Mouse (Mus musculus): ENCODE data around the gene Gpr39. TPM values are rescaled to one million over a fixed set of nuclear protein-coding genes. Genes with fewer than 3 reads are reported as not detected.
A peak's percentile ranks its signal among the peaks of the same experiment; 100 is the strongest.

The Gpr39 gene
- total and polyA plus RNA-seq, 2 experiments from 2014 or later: 0.21 to 0.24 TPM

GRCm38 (mm10) chr1:125823611-125824010 is 146.8 kb downstream of the Gpr39 start:
- Histone ChIP-seq H3K9ac (replicated peaks; ENCODE audit: low read length) (no peak overlapping the region), H3K9me3 (ENCODE audit: low read length) (no peaks in the 10 kb centered on the region), H3K4me1 (ENCODE audit: insufficient read depth, low read length) (no peaks in the 10 kb centered on the region), H3K4me3 (ENCODE audit: low read length) (no peak overlapping the region), H3K27ac (no peak overlapping the region), H3K27me3 (ENCODE audit: insufficient read depth, low read length) (no peaks in the 10 kb centered on the region), H3K36me3 (ENCODE audit: insufficient read depth, low read length) (no peaks in the 10 kb centered on the region), H3K4me2 (ENCODE audit: low read depth, low read length) (no peak overlapping the region)
- no peak for TF ChIP-seq CTCF (IDR thresholded peaks at IDR 0.05; ENCODE audit: low read depth)
- ATAC-seq (no peak), DNase-seq (ENCODE audit: low spot score) (no peak)
- WGBS: 73% methylated on average over 4 of the region's 4 CpGs

GRCm38 (mm10) chr1:125837507-125837906 is 160.7 kb downstream of the Gpr39 start:
- 44% methylated on average over 1 of the region's 1 CpGs for WGBS
- Histone ChIP-seq H3K36me3 (ENCODE audit: insufficient read depth, low read length) (no peaks in the 10 kb centered on the region), H3K4me3 (ENCODE audit: low read length) (no peak overlapping the region), H3K9me3 (ENCODE audit: low read length) (no peaks in the 10 kb centered on the region), H3K4me1 (ENCODE audit: insufficient read depth, low read length) (0 out of 2 replicates have a peak, but pooled peaks cover 3% of the 10 kb centered on the region), H3K27me3 (ENCODE audit: insufficient read depth, low read length) (no peaks in the 10 kb centered on the region), H3K4me2 (ENCODE audit: low read depth, low read length) (no peak overlapping the region), H3K27ac (no peak overlapping the region), H3K9ac (replicated peaks; ENCODE audit: low read length) (no peak overlapping the region)
- no peak for ATAC-seq
- no peak for DNase-seq (ENCODE audit: low spot score)
- no peak for TF ChIP-seq CTCF (IDR thresholded peaks at IDR 0.05; ENCODE audit: low read depth)

GRCm38 (mm10) chr1:125839746-125840392 is 163.1 kb downstream of the Gpr39 start:
- ATAC-seq: peak; percentile 73
- Histone ChIP-seq H3K4me3 (ENCODE audit: low read length) (no peak overlapping the region), H3K27ac (peak overlapping the region; percentile 36; the same call in 1 of the 2 replicates), H3K9me3 (ENCODE audit: low read length) (no peaks in the 10 kb centered on the region), H3K4me2 (ENCODE audit: low read depth, low read length) (no peak overlapping the region), H3K4me1 (ENCODE audit: insufficient read depth, low read length) (0 out of 2 replicates have a peak, but pooled peaks cover 3% of the 10 kb centered on the region), H3K36me3 (ENCODE audit: insufficient read depth, low read length) (no peaks in the 10 kb centered on the region), H3K9ac (replicated peaks; ENCODE audit: low read length) (no peak overlapping the region), H3K27me3 (ENCODE audit: insufficient read depth, low read length) (no peaks in the 10 kb centered on the region)
- no peak for TF ChIP-seq CTCF (IDR thresholded peaks at IDR 0.05; ENCODE audit: low read depth)
- peak; percentile 71 for DNase-seq (ENCODE audit: low spot score)
- WGBS: 29% methylated on average over 13 of the region's 13 CpGs

- H3K4me2 ChIP-seq (ENCODE audit: low read depth, low read length): no peak overlapping the region
- no peaks in the 10 kb centered on the region for H3K9me3 ChIP-seq (ENCODE audit: low read length)
- ATAC-seq (no peak), DNase-seq (ENCODE audit: low spot score) (peak; percentile 8)
- no peak overlapping the region for H3K27ac ChIP-seq
- WGBS: 15% methylated on average over 5 of the region's 5 CpGs
- H3K4me3 ChIP-seq (ENCODE audit: low read length): no peak overlapping the region
- no peaks in the 10 kb centered on the region for H3K27me3 ChIP-seq (ENCODE audit: insufficient read depth, low read length)
- H3K9ac ChIP-seq (replicated peaks; ENCODE audit: low read length): no peak overlapping the region
- no peaks in the 10 kb centered on the region for H3K36me3 ChIP-seq (ENCODE audit: insufficient read depth, low read length)
- H3K4me1 ChIP-seq (ENCODE audit: insufficient read depth, low read length): no peaks in the 10 kb centered on the region
- no peak for TF ChIP-seq CTCF (IDR thresholded peaks at IDR 0.05; ENCODE audit: low read depth)
These were observed 177.9 kb downstream of the Gpr39 start for GRCm38 (mm10) chr1:125854646-125855045.

GRCm38 (mm10) chr1:125858631-125859030 is 181.8 kb downstream of the Gpr39 start:
- no peak for TF ChIP-seq CTCF (IDR thresholded peaks at IDR 0.05; ENCODE audit: low read depth)
- ATAC-seq: no peak
- Histone ChIP-seq H3K27ac (no peak overlapping the region), H3K4me2 (ENCODE audit: low read depth, low read length) (no peak overlapping the region), H3K4me3 (ENCODE audit: low read length) (no peak overlapping the region), H3K9ac (replicated peaks; ENCODE audit: low read length) (no peak overlapping the region), H3K27me3 (ENCODE audit: insufficient read depth, low read length) (no peaks in the 10 kb centered on the region), H3K9me3 (ENCODE audit: low read length) (no peaks in the 10 kb centered on the region), H3K36me3 (ENCODE audit: insufficient read depth, low read length) (no peaks in the 10 kb centered on the region), H3K4me1 (ENCODE audit: insufficient read depth, low read length) (no peaks in the 10 kb centered on the region)
- WGBS: 62% methylated on average over 5 of the region's 5 CpGs
- no peak for DNase-seq (ENCODE audit: low spot score)

- ATAC-seq (no peak), DNase-seq (ENCODE audit: low spot score) (no peak)
- Histone ChIP-seq H3K9ac (replicated peaks; ENCODE audit: low read length) (no peak overlapping the region), H3K27me3 (ENCODE audit: insufficient read depth, low read length) (no peaks in the 10 kb centered on the region), H3K4me3 (ENCODE audit: low read length) (no peak overlapping the region), H3K4me2 (ENCODE audit: low read depth, low read length) (no peak overlapping the region), H3K27ac (no peak overlapping the region), H3K36me3 (ENCODE audit: insufficient read depth, low read length) (no peaks in the 10 kb centered on the region), H3K4me1 (ENCODE audit: insufficient read depth, low read length) (no peaks in the 10 kb centered on the region), H3K9me3 (ENCODE audit: low read length) (no peaks in the 10 kb centered on the region)
- 22% methylated on average over 7 of the region's 7 CpGs for WGBS
- TF ChIP-seq CTCF (IDR thresholded peaks at IDR 0.05; ENCODE audit: low read depth): no peak
These were observed 193.3 kb downstream of the Gpr39 start for GRCm38 (mm10) chr1:125870056-125870455.

- no peaks in the 10 kb centered on the region for H3K27me3 ChIP-seq (ENCODE audit: insufficient read depth, low read length)
- no peaks in the 10 kb centered on the region for H3K9me3 ChIP-seq (ENCODE audit: low read length)
- no peak overlapping the region for H3K4me2 ChIP-seq (ENCODE audit: low read depth, low read length)
- H3K27ac ChIP-seq: no peak overlapping the region
- no peak overlapping the region for H3K4me3 ChIP-seq (ENCODE audit: low read length)
- H3K4me1 ChIP-seq (ENCODE audit: insufficient read depth, low read length): no peaks in the 10 kb centered on the region
- no peak for TF ChIP-seq CTCF (IDR thresholded peaks at IDR 0.05; ENCODE audit: low read depth)
- no peak for DNase-seq (ENCODE audit: low spot score)
- no peaks in the 10 kb centered on the region for H3K36me3 ChIP-seq (ENCODE audit: insufficient read depth, low read length)
- WGBS: 47% methylated on average over 9 of the region's 9 CpGs
- ATAC-seq: no peak
- no peak overlapping the region for H3K9ac ChIP-seq (replicated peaks; ENCODE audit: low read length)
These were observed 216.4 kb downstream of the Gpr39 start for GRCm38 (mm10) chr1:125893158-125893557.
